Mouse (Mus musculus): Measurements from ENCODE around the gene Adora2b.
A peak's percentile ranks its signal among the peaks of the same experiment; 100 is the strongest.
"Not testable (repeated sequence)": the region's sequence is repeated elsewhere in the genome, so short reads cannot be mapped to it uniquely, and the experiment has no call there.

Adora2b gene

GRCm38 (mm10) chr11:62263599-62263998 lies 14.8 kb downstream of the Adora2b start:
- no peak for DNase-seq (ENCODE audit: low read depth, low spot score)

DNA sequence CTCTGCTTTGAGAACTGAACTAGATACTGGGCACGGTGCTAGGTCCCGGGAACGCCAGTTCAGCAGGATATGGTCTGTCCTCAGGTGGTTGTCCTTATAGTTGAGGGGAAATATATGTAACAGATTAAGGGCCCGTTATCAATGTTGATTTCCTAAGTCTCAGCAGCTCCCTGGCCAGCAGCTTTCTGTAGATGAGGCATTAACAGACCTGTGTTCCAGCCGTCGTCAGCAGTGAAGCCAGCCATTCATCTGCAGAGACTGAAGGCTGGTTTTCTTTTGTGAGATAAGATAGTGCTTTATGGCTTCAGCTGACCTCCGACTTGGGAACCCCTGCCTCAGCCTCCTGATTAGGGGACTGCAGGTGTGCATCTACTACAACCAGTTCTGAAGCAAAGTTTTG lies 15.2 kb downstream of the Adora2b start:
- no peak for DNase-seq (ENCODE audit: low read depth, low spot score)

- no peak for DNase-seq (ENCODE audit: low read depth, low spot score)
Observed at GRCm38 (mm10) chr11:62265642-62266041, 16.9 kb downstream of the Adora2b start.

DNA sequence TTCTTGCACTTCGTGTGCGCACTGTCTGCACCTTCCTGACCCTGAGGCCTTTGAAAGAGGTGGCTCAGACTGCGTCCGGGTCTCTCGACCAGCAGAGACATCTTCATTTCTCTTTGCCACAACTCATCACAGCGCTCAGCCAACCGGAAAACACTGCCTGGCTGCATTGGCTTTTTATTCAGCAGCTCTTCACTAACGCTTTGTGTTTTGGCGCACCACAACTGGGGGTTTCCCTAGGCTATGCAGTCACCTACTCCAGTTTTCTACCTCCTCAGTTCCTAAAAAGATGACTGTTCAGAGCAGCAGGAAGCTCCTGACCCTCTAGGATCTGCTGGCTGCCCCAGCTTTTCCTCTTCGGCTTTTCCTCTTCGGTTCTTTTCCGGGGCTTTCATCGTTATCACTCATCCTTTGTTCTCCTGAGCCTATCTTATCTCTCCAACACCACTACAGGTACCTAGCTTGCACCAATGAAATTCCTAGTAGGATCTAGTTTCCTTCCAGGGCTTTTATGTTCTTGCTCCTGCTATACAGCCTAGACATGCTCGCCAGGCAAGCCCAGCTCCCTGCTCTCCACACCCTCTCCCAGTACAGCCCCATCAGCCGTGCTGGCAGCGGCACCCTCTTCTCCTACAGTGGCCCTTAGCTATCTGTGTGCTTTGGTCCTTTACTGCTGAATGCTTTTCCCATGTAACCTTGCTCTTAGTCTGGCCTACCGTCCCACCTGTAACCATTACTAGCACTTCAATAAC lies 17.9 kb downstream of the Adora2b start:
- DNase-seq (ENCODE audit: low read depth, low spot score), result no peak

- no peak for DNase-seq (ENCODE audit: low read depth, low spot score)
Observed at GRCm38 (mm10) chr11:62268381-62268780, 19.6 kb downstream of the Adora2b start.

- DNase-seq (ENCODE audit: low read depth, low spot score), result peak; percentile 21
Observed at GRCm38 (mm10) chr11:62269097-62269496, 20.3 kb downstream of the Adora2b start.

- no peak for DNase-seq (ENCODE audit: low read depth, low spot score)
Observed at GRCm38 (mm10) chr11:62270851-62271250, 22.1 kb downstream of the Adora2b start.

GRCm38 (mm10) chr11:62277086-62277485 lies 28.3 kb downstream of the Adora2b start:
- peak; percentile 38 for DNase-seq (ENCODE audit: low read depth, low spot score)

GRCm38 (mm10) chr11:62278027-62278426 lies 29.2 kb downstream of the Adora2b start:
- DNase-seq (ENCODE audit: low read depth, low spot score), result peak; percentile 86

DNA sequence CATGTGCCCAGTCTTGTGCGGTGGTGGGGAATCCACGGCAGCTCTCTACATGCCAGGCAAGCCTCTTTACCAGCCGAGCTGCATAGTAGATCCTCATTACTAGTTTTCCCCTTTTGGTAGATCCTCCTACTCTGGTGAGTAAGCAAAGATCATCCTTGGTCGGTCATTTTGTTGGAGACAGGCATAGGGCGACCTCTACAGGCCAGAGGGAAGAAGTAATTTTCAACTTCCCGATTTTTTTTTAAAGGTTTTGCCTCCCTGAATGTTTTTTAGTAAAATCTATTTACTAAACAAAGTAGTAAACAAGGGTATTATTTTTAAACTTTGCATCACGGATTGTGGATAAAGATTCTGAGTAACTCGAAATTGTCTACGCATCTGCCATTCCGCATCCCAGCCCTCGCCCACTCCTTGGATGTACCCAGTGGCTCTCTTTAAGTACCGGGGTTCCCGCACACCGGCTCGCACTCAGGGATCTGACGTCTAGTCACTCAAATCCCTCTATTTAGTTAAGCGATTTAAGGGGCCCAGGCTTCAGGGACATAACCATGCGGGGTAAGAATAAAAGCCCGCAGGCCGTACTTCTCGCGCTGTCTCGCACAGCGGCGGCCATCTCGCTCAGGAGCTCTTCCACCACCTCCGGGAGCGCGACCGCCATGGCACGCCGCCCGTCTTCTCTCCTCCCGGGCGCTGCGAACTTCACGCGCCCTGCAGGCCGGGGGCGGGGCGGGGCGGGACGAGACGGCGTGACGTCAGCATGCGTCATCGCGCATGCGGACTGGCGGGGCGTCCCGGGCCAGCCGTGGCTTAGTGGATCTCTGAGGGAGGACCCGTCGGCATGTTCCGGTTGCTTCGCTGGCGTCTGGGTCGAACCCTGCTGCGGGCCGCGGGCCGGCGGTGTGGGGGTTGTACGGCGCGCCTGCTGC lies 32.2 kb downstream of the Adora2b start, which contains the start of the genes Zswim7 and Ttc19:
Zswim7 (minus strand) TSS at position 701 of the 926 bp plus-strand sequence.
Ttc19 (plus strand) TSS at position 799 of the 926 bp plus-strand sequence.
- peak; percentile 93 for DNase-seq (ENCODE audit: low read depth, low spot score)

- DNase-seq (ENCODE audit: low read depth, low spot score), result peak; percentile 69
Observed at GRCm38 (mm10) chr11:62281601-62281997, 32.8 kb downstream of the Adora2b start.

DNA sequence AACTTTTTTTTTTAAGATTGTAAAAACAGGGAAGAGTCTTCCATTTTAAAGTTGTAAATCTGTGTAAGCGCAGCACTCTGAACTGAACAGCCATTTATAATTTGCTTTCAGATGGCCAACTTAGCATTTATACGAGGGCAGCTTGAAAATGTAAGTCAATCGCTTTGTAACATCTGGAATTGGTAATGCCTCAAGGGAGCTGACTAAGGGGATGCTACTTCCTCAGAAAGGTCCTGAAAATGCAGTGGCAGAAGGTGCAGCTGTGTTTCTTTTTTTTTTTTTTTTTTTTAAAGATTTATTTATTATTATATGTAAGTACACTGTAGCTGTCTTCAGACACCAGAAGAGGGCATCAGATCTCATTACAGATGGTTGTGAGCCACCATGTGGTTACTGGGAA lies 35.2 kb downstream of the Adora2b start:
- DNase-seq (ENCODE audit: low read depth, low spot score), result not testable (repeated sequence)

DNA sequence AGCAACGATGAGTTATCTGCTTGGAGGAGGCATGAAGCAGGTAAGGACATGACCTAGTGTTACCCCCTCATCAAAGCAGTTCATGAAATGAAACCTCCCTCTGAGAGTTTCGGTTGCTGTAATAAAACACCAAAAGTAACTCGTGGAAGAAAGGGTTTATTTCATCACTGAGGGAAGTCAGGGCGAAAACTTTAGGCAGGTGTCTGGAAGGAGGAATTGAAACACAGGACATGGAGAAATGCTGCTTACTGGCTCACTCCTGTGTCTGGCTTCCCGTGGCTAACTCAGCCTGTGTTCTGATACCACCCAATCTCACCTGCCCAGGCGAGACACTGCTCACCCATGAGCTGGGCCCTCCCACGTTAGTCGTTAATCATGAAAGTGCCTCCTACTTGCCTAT lies 36.2 kb downstream of the Adora2b start:
- DNase-seq (ENCODE audit: low read depth, low spot score), result no peak

DNA sequence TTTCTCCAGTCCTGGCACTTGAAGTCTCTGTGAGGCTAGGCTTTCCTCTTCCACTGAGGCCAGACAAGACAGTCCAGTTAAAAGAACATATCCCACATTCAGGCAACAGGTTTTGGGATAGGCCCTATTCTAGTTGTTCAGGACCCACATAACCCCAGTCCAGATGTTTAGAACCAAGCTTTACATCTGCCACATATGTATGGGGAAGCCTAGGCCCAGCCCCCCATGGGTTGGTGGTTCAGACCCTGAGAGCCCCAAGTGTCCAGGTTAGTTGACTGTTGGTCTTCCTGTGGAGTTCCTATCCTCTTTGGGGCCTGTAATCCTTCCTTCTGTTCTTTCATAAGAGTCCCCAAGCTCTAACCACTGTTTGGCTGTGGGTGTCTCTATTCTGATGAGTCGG lies 38.9 kb downstream of the Adora2b start:
- DNase-seq (ENCODE audit: low read depth, low spot score), result no peak

GRCm38 (mm10) chr11:62294121-62294520 lies 45.3 kb downstream of the Adora2b start:
- DNase-seq (ENCODE audit: low read depth, low spot score), result no peak

GRCm38 (mm10) chr11:62298883-62299282 lies 50.1 kb downstream of the Adora2b start:
- DNase-seq (ENCODE audit: low read depth, low spot score), result peak; percentile 28

DNA sequence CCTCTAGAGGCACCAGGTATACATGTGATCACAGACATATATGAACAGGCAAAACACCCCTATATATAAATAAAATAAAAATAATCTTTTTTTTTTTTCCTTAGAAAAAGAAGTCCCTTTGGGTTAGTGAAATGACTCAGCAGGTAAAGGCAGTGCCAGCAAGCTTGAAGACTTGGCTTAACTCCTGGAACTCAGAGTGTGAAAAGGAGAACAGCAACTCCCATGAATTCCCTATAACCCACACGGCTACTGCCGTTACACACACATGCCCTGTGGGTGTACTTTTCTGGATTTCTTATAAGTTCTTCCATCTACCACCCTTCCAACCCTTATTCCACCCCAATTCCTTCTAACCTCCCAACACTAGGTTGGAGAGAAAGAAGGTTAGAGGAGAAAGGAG lies 57.1 kb downstream of the Adora2b start:
- DNase-seq (ENCODE audit: low read depth, low spot score), result no peak

GRCm38 (mm10) chr11:62309296-62309695 lies 60.5 kb downstream of the Adora2b start:
- DNase-seq (ENCODE audit: low read depth, low spot score), result no peak

GRCm38 (mm10) chr11:62314984-62315383 lies 66.2 kb downstream of the Adora2b start:
- DNase-seq (ENCODE audit: low read depth, low spot score), result no peak

Measured in R1 (cell line).